Mouse (Mus musculus) lung, embryonic 14.5 days (tissue): ENCODE data around the gene Haus3. TPM values are rescaled to one million over a fixed set of nuclear protein-coding genes. Genes with fewer than 3 reads are reported as not detected.

Source experiments
- ATAC-seq: fragments of 200-750 bp; cut with Nextera tagmentation; 2 replicates; pipeline ENCODE4 v1.8.0; 2017; ENCODE audit warnings: mild to moderate bottlenecking, moderate TSS enrichment, moderate library complexity; ENCODE audit not compliant: insufficient read depth
- DNase-seq: peaks from one replicate; pipeline ENCODE4 v3.0.0-alpha.2; 2015
- H3K27ac ChIP-seq: fragments of 300-500 bp; sonication (generic); 2 replicates; pipeline ENCODE4 v1.5.1; 2014; ENCODE audit warnings: low read depth, mild to moderate bottlenecking, moderate library complexity
- H3K27me3 ChIP-seq: fragments of 300-500 bp; sonication (generic); 2 replicates; pipeline ENCODE4 v1.6.1; 2014; ENCODE audit warnings: low read length, control low read depth; ENCODE audit not compliant: insufficient read depth
- H3K36me3 ChIP-seq: fragments of 300-500 bp; sonication (generic); 2 replicates; pipeline ENCODE4 v1.6.1; 2014; ENCODE audit warnings: control low read depth; ENCODE audit not compliant: insufficient read depth
- H3K4me1 ChIP-seq: fragments of 300-500 bp; sonication (generic); 2 replicates; pipeline ENCODE4 v1.6.1; 2014; ENCODE audit warnings: antibody characterized with exemption, control low read depth; ENCODE audit not compliant: insufficient read depth
- H3K4me2 ChIP-seq: fragments of 300-500 bp; sonication (generic); 2 replicates; pipeline ENCODE4 v1.6.1; 2014; ENCODE audit warnings: mild to moderate bottlenecking
- H3K4me3 ChIP-seq: fragments of 300-500 bp; sonication (generic); 2 replicates; pipeline ENCODE4 v1.5.1; 2014; ENCODE audit warnings: low read depth, low read length
- H3K9ac ChIP-seq: fragments of 300-500 bp; sonication (generic); 2 replicates; pipeline ENCODE4 v1.6.1; 2014
- H3K9me3 ChIP-seq: fragments of 300-500 bp; sonication (generic); 2 replicates; pipeline ENCODE4 v1.6.1; 2016; ENCODE audit warnings: low read depth, low read length, control low read depth
- CTCF ChIP-seq: IDR thresholded peaks from 2 replicates; pipeline ENCODE4 v1.5.1; 2016; ENCODE audit warnings: antibody characterized with exemption, low read depth
- WGBS: fragments of 180-500 bp; shearing (Covaris S2); extraction: QIAGEN DNeasy Blood & Tissue Kit; methylation state at CpG from one replicate; pipeline ENCODE4 v1.1.7; 2014; 5-methylcytosine and 5-hydroxymethylcytosine counted together
- polyA plus RNA-seq: library from polyadenylated mRNA; unstranded; fragments of >200 nt; fragmentation: Nextera tagmentation; extraction: Ambion mirVana; gene quantifications from 2 replicates; pipeline ENCODE4 v1.2.1, GENCODE M21; 2014

Gene Haus3
- polyA plus RNA-seq, 1 experiment from 2014 or later = 46.8 TPM

- Histone ChIP-seq H3K27ac (no peak overlapping the region), H3K27me3 (no peaks in the 10 kb centered on the region), H3K4me2 (no peak overlapping the region), H3K36me3 (no peaks in the 10 kb centered on the region), H3K9ac (no peak overlapping the region), H3K9me3 (no peaks in the 10 kb centered on the region), H3K4me1 (no peaks in the 10 kb centered on the region), H3K4me3 (no peak overlapping the region)
- TF ChIP-seq CTCF = no peak
- ATAC-seq (no peak), DNase-seq (no peak)
- WGBS = 73% methylated on average over 6 of the region's 6 CpGs
These were observed 25.8 kb upstream of the Haus3 start for GRCm38 (mm10) chr5:34194975-34195662.

- no peak overlapping the region for H3K27ac ChIP-seq
- no peak for DNase-seq
- WGBS = 35% methylated on average over 1 of the region's 1 CpGs
- H3K36me3 ChIP-seq = no peaks in the 10 kb centered on the region
- no peak overlapping the region for H3K4me2 ChIP-seq
- H3K9ac ChIP-seq = no peak overlapping the region
- H3K27me3 ChIP-seq = no peaks in the 10 kb centered on the region
- TF ChIP-seq CTCF = no peak
- no peak for ATAC-seq
- no peaks in the 10 kb centered on the region for H3K4me1 ChIP-seq
- H3K9me3 ChIP-seq = no peaks in the 10 kb centered on the region
- no peak overlapping the region for H3K4me3 ChIP-seq
These were observed 25.1 kb upstream of the Haus3 start for GRCm38 (mm10) chr5:34194426-34194825.

GRCm38 (mm10) chr5:34191843-34192242 is 22.5 kb upstream of the Haus3 start:
- 77% methylated on average over 4 of the region's 4 CpGs for WGBS
- no peaks in the 10 kb centered on the region for H3K9me3 ChIP-seq
- DNase-seq = no peak
- H3K4me2 ChIP-seq = no peak overlapping the region
- H3K9ac ChIP-seq = no peak overlapping the region
- no peak overlapping the region for H3K27ac ChIP-seq
- TF ChIP-seq CTCF = peak; percentile 59
- no peaks in the 10 kb centered on the region for H3K27me3 ChIP-seq
- 0 out of 2 replicates have a peak, but pooled peaks cover 6% of the 10 kb centered on the region for H3K4me1 ChIP-seq
- no peak for ATAC-seq
- no peaks in the 10 kb centered on the region for H3K36me3 ChIP-seq
- no peak overlapping the region for H3K4me3 ChIP-seq

- no peak overlapping the region for H3K9ac ChIP-seq
- TF ChIP-seq CTCF = no peak
- WGBS = 46% methylated on average over 4 of the region's 4 CpGs
- 0 out of 2 replicates have a peak, but pooled peaks cover 8% of the 10 kb centered on the region for H3K4me1 ChIP-seq
- no peak overlapping the region for H3K4me3 ChIP-seq
- DNase-seq (peak; percentile 78), ATAC-seq (no peak)
- no peaks in the 10 kb centered on the region for H3K9me3 ChIP-seq
- no peak overlapping the region for H3K4me2 ChIP-seq
- no peak overlapping the region for H3K27ac ChIP-seq
- H3K27me3 ChIP-seq = no peaks in the 10 kb centered on the region
- no peaks in the 10 kb centered on the region for H3K36me3 ChIP-seq
These were observed 21.7 kb upstream of the Haus3 start for GRCm38 (mm10) chr5:34191021-34191420.

GRCm38 (mm10) chr5:34189521-34189920 is 20.2 kb upstream of the Haus3 start:
- H3K36me3 ChIP-seq = 0 out of 2 replicates have a peak, but pooled peaks cover 5% of the 10 kb centered on the region
- peaks cover 12% of the 10 kb centered on the region; the same call in 1 of the 2 replicates for H3K4me1 ChIP-seq
- WGBS = 50% methylated on average over 1 of the region's 1 CpGs
- H3K27ac ChIP-seq = no peak overlapping the region
- no peak for TF ChIP-seq CTCF
- no peaks in the 10 kb centered on the region for H3K9me3 ChIP-seq
- H3K4me2 ChIP-seq = no peak overlapping the region
- no peaks in the 10 kb centered on the region for H3K27me3 ChIP-seq
- no peak overlapping the region for H3K4me3 ChIP-seq
- no peak overlapping the region for H3K9ac ChIP-seq
- no peak for ATAC-seq
- no peak for DNase-seq

- DNase-seq (no peak), ATAC-seq (no peak)
- 73% methylated on average over 2 of the region's 2 CpGs for WGBS
- no peaks in the 10 kb centered on the region for H3K27me3 ChIP-seq
- peak overlapping the region; percentile 72 for H3K9ac ChIP-seq
- H3K4me2 ChIP-seq = peak overlapping the region; percentile 76
- H3K4me1 ChIP-seq = peaks cover 12% of the 10 kb centered on the region; the same call in 1 of the 2 replicates
- peak overlapping the region; percentile 93; the same call in 1 of the 2 replicates for H3K4me3 ChIP-seq
- H3K36me3 ChIP-seq = 0 out of 2 replicates have a peak, but pooled peaks cover 10% of the 10 kb centered on the region
- no peaks in the 10 kb centered on the region for H3K9me3 ChIP-seq
- TF ChIP-seq CTCF = no peak
- no peak overlapping the region for H3K27ac ChIP-seq
These were observed 19.5 kb upstream of the Haus3 start for GRCm38 (mm10) chr5:34188856-34189255.

GRCm38 (mm10) chr5:34187601-34188316 is 18.4 kb upstream of the Haus3 start, which contains the start of gene Mxd4:
Gene Mxd4, minus strand, starts transcription at chr5:34187720.
- peak within 1 kb of the TSS; percentile 77 for H3K9ac ChIP-seq
- H3K4me3 ChIP-seq = peak within 1 kb of the TSS; percentile 93
- peak; percentile 98 for ATAC-seq
- H3K27ac ChIP-seq = peak within 1 kb of the TSS; percentile 95
- TF ChIP-seq CTCF = no peak
- no peaks in the 10 kb centered on the region for H3K9me3 ChIP-seq
- DNase-seq = peak; percentile 99
- H3K4me2 ChIP-seq = peak within 1 kb of the TSS; percentile 77
- 0 out of 2 replicates have a peak, but pooled peaks cover 19% of the 10 kb centered on the region for H3K36me3 ChIP-seq
- WGBS = under 1% methylated on average over 60 of the region's 60 CpGs
- no peaks in the 10 kb centered on the region for H3K27me3 ChIP-seq
- peaks cover 12% of the 10 kb centered on the region; the same call in 1 of the 2 replicates for H3K4me1 ChIP-seq
